Mouse (Mus musculus) thymus, adult 2 months (tissue): ENCODE measurements around the gene Faah.

Source experiments
- CTCF ChIP-seq: fragments of 200-500 bp; IDR thresholded peaks from 2 replicates; pipeline ENCODE4 v1.5.1; 2012; ENCODE audit warnings: mild to moderate bottlenecking, control low read depth, low read length, moderate library complexity, borderline replicate concordance; ENCODE audit not compliant: control insufficient read depth, poor library complexity, insufficient read depth; ENCODE audit errors: extremely low read depth
- POLR2A ChIP-seq: fragments of 200-500 bp; IDR thresholded peaks from 2 replicates; pipeline ENCODE4 v1.6.1; 2012; ENCODE audit warnings: mild to moderate bottlenecking, low read length, control low read depth, moderate library complexity; ENCODE audit not compliant: control insufficient read depth, poor library complexity, insufficient read depth; ENCODE audit errors: extremely low read depth

- no peak for TF ChIP-seq CTCF
- no peak for TF ChIP-seq POLR2A
These were observed 81.7 kb downstream of the Faah start for GRCm38 (mm10) chr4:115935835-115936581.
